Mouse (Mus musculus): ENCODE data around the gene Zfp444.
"Not testable (repeated sequence)": the region's sequence is repeated elsewhere in the genome, so short reads cannot be mapped to it uniquely, and the experiment has no call there.

Zfp444 gene

DNA sequence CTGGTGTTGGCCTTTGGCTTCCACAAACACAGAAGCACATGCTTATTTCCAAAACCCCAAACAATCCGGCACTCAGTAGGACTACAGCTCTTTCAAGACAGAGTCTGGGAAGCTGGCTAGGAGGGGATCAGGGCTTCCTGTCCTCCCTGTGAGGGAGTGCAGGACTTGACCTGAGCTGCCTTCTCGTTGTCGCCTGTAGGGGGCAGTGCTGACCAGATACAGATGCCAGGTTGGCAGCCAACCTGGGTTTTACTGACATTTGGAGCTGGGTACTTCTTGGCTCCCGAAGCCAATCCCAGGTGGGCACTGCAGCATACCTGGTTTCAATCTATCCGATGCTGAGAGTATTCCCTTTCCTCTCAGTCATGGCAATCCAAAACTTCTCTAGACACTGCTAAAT is 41.1 kb downstream of the Zfp444 start:
- no peak for DNase-seq (ENCODE audit: extremely low spot score, low spot score)

DNA sequence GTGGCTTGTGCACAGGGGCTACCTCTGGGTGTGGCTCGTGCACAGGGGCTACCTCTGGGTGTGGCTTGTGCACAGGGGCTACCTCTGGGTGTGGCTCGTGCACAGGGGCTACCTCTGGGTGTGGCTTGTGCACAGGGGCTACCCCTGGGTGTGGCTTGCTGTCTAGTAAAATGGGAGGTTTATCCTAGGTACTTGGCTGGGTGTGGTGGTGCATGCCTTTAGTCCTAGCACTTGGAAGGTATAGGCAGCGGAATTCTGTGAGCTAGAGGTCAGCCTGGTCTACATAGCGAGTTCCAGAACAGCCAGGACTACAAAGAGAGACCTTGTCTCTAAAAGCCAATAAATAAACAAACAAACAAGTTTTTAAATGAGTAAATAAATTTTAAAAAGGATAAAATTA is 42.7 kb downstream of the Zfp444 start:
- DNase-seq (ENCODE audit: extremely low spot score, low spot score), result not testable (repeated sequence)

DNA sequence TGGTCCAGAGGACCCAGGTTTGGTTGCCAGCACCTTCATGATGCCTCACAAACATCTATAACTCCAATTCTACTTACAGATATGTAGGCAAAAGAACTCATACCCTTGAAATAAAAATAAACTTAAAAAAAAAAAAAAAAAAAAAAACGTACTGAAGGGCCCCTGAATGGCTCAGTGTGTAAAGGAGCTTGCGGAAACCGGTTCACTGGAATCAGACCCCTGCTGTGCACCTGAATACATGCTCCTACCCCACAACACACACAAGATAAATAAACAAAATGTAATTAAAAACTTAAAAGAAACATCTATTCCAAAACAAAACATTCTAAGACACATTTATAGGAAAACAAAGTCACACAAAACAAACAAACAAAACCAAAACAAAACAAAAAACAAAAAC is 48.1 kb downstream of the Zfp444 start:
- DNase-seq (ENCODE audit: extremely low spot score, low spot score), result no peak

DNA sequence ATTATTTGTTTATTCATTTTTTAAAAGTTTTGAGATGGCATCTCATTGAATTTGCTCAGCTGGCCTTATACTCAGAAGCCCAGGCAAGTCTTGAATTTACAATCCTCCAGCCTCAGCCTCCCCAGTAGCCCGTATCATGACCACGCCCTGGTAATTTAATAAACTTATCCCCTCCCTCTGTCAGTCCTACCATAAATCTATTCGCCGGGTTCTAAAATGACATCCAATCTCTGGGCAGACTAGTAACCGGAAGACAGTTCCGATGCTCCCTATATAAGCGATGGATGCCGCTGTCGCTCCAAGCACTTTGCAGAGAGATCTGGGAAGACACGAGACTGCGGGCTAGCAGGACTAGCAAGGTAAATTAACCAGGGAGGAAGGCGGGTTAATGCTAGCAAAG is 50.0 kb downstream of the Zfp444 start, which contains the start of gene Zscan5b:
Gene Zscan5b, plus strand, starts transcription at position 301 of the 400 bp plus-strand sequence.
- no peak for DNase-seq (ENCODE audit: extremely low spot score, low spot score)

DNA sequence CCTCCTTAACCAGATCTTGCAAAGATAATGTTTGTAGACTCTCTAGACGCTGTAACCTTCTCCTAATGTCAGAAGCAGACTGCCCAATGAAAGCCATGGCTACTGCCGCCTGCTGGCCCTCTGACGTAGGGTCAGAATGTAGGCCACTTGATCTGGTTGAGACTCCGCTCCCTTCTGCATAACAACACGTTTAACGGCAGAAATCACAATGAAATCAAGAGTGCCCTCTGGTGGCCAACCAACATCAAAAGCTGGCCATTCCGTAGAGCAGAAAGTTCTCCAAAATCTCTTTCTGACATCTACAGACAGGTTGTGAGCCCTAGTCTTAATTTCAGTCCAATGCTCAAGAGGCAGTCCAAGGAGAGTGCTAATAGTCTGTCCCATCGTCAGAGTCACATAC is 56.5 kb downstream of the Zfp444 start:
- DNase-seq (ENCODE audit: extremely low spot score, low spot score), result not testable (repeated sequence)

DNA sequence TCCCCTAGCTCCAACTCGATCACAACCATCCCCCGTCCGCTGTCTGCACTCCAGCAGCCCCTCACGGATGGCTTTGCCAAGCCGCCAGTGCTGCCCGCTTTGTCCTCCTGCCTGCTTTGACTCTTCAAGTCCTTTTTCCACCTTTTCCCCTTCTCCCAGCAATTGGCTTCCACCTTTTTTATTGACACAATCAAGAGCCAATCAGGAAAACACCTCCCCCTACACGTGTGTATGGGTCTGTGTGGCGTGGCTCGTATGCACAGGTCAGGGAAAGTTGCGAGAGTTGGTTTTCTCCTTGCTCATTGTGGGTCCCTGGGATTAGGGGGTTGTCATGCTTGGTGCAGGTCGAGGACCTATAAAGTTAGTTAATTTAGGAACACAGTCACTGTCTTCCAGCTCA is 67.8 kb downstream of the Zfp444 start:
- no peak for DNase-seq (ENCODE audit: extremely low spot score, low spot score)

DNA sequence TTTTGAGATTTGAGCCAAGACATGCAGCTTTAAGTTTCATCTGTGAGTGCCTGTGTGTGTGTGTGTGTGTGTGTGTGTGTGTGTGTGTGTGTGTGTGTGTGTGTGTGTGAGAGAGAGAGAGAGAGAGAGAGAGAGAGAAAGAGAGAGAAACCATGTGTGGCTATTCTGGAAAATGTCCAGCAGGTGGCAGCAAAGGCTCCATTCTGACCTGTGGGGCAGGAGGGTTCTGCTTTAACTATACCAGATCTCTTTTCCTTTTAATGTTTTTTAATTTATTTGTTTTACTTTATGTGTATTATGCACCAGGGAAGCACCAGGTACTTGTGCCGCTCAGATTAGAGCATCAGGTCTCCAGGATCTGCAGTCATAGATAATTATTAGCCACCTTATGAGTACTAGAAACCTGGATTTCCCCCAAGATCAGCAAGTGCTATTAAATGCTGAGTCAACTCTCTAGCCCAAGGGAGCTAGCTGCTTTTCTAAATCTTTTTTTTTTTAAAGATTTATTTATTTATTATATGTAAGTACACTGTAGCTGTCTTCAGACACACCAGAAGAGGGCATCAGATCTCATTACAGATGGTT is 68.9 kb downstream of the Zfp444 start:
- DNase-seq (ENCODE audit: extremely low spot score, low spot score), result peak; percentile 21
